Mouse (Mus musculus): ENCODE measurements around the gene Acadvl.

Acadvl gene

DNA sequence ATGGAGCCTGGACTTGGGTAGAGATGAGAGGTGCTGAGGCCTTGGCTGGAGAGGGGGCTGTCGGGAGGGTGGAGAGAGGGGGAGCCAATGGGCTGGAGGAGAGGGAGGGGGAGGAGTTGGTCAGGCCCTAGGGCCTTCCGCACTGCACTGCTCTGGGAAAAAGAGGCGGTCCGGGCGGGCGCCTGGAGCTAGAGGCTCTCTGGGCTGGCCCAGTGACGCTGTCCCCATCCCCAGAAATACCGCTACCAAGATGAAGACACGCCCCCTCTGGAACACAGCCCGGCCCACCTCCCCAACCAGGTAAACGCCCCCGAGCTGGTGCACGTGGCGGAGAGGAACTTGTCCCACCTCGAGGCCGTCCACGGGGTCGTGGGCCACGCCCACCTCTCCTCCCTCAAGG lies 11.5 kb upstream of the Acadvl start:
- DNase-seq: peak; percentile 75

- DNase-seq: peak; percentile 48
These were observed 8.9 kb upstream of the Acadvl start for GRCm38 (mm10) chr11:70024151-70024514.

GRCm38 (mm10) chr11:70023481-70024150 lies 8.4 kb upstream of the Acadvl start:
- DNase-seq: peak; percentile 54

GRCm38 (mm10) chr11:70021264-70022132 lies 6.3 kb upstream of the Acadvl start:
- peak; percentile 98 for DNase-seq

GRCm38 (mm10) chr11:70020731-70021263 lies 5.6 kb upstream of the Acadvl start:
- peak; percentile 90 for DNase-seq

- peak; percentile 75 for DNase-seq
These were observed 4.9 kb upstream of the Acadvl start for GRCm38 (mm10) chr11:70020022-70020631.

- peak; percentile 70 for DNase-seq
These were observed 4.3 kb upstream of the Acadvl start for GRCm38 (mm10) chr11:70019495-70020021.

GRCm38 (mm10) chr11:70018131-70018990 lies 3.1 kb upstream of the Acadvl start:
- peak; percentile 81 for DNase-seq

- DNase-seq: peak; percentile 69
These were observed 2.1 kb upstream of the Acadvl start for GRCm38 (mm10) chr11:70017199-70017767.

DNA sequence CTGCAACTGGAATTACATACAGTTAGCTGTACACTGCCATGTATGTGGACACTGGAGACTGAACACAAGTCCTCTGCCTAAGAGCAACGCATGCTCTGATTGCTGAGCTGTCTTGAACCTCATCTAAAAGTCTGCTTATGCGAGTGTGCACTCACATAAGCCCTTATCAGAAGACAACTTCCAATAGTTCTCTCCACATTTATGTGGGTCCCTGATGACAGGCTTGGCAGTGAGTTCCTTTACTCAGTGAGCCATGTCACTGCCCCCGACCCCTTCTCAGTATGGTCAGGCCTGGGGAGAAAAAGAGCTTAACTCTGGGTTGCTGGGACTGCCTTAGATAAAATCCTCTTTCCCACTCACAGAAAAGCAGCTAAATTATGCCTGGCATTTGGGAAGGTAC lies 1.5 kb upstream of the Acadvl start, which contains the start of gene Dlg4:
Gene Dlg4 (plus strand): TSS at position 274 of the 400 bp plus-strand sequence.
- peak; percentile 55 for DNase-seq

GRCm38 (mm10) chr11:70016177-70016576 lies 966 bp upstream of the Acadvl start:
- DNase-seq: peak; percentile 53

DNA sequence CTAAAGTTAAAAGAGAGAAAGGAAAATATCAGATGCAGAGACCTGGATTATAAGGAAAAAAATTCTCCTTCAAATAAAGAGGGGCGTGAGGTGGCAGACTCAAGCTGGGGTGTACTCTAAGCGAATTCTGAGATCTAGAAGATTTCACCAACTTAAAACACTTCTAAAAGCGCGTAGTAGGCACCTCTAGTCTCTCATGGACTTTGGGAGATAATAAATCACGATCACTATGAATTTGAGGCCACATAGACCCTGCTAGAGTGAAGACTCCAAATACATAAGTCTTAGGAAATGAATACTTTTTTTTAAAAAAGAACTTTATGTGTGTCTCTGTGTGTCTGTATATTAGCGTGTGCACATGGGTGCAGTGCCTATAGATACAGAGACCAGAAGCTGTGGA lies 466 bp upstream of the Acadvl start:
- DNase-seq: no peak

GRCm38 (mm10) chr11:70014051-70014450 lies 1.2 kb downstream of the Acadvl start:
- DNase-seq: no peak

GRCm38 (mm10) chr11:70013408-70013807 lies 1.8 kb downstream of the Acadvl start:
- no peak for DNase-seq

DNA sequence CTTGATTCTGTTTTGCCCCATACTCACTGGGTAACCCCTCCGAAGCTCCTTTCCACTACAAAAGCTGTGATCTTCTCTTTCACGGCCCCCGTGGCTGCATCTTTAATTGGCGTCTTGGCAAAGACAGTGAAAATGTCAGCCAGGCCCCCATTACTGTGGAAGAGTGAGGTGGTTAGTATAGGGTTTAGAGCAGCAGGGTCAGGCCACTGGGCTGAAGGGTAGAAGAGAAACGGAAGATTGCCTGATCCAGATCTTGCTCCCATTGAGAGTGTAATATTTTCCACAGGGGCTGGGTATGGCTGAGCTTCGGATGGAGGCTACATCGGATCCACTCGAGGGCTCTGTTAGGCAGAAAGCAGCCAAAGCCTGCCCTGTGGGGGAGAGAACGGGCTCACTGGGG lies 2.3 kb downstream of the Acadvl start:
- no peak for DNase-seq

DNA sequence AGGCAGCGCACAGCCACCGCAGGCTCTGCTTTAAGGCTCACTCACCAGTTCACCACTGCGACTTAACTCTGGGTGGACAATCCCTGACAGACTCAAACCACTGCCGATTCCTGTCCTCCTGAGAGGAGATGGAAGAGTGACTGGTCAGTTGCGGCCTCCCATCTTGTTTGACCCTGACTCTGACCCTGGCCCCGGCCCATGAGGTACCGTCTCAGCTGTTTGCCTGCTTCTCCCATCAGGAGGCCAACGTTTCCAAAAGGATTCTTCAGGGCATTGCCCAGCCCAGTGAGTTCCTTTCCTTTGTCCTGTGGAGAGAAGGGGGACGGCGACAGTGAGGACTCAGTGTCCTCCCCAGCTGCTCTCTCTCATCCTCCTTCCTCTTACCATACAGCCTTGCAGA lies 4.2 kb downstream of the Acadvl start:
- DNase-seq: no peak

DNA sequence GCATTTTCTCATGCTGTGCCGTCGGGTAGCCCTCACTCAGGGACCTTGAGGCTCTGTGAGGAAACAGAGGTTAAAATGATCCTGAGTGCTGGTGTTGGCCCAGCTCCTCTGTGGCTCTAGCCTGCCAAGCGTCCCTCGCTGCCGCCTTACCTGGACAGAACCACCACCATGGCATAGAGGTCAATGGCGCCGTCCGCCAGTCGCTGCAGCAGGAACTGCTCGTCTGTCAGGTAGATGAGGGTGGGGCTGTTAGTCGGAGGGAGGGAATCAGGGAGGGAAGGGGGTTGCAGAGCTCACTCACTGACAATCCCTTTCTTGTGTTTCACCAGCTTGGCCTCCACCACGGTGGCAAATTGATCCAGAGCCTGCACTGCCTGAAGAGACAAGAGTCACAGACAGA lies 4.7 kb downstream of the Acadvl start:
- DNase-seq: no peak

DNA sequence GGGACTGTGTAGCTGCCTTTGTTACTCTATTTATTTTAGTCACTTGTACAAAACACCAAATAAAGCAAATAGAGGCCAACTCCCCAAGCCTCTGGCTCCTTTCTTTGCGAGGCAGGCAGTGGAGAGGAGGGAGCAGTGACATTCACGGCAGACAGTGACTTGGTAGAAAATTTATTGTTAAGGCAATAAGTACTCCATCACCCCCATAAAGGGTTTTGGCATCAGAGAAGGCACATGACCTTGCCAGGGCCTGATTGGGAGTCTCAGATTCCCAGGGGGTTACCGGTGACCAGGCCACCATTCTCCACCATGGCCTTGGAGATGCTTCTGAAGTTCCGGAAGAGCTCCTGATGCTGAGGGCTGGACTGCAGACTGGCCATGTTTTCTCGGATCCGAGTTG lies 5.2 kb downstream of the Acadvl start:
- DNase-seq: no peak

DNA sequence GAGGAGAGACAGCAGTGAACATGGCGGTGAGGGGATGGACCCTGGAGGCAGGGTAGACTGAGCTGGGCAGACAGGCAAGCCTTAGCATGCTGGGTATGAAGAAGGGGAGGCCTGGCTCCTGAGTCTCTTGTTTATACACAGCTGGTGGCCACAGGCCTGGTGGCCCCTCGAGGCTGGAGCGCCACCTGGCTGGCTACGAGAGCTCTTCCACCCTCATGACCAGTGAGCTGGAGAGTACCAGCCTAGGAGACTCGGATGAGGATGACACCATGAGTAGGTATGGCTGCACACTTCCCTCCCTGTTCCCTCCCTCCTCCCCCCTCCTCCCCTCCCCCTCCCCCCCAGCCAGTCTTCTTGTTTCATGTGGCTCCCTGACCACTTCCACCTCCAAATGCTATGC lies 9.7 kb downstream of the Acadvl start:
- DNase-seq: no peak

GRCm38 (mm10) chr11:70002471-70002870 lies 12.7 kb downstream of the Acadvl start:
- no peak for DNase-seq

GRCm38 (mm10) chr11:70001865-70002264 lies 13.3 kb downstream of the Acadvl start:
- DNase-seq: no peak

DNA sequence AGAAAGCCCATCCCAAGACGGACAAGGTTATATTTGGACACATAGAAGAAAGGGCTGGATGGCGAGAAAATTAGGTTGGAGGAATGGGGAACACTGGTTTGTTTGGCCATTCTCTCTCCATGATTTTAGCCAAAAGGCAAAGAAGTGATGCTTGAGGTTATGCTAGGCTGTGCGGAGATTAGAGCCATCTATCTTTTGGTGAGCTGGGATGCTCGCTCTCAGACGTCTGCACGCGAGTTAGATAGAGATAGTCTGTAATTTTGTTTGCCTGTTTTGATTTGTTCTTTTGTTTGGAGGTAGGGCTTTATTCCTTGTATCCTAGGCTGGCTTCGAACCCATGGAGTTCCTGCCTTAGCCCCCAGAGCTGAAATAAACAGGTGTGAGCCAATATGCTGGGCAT lies 14.1 kb downstream of the Acadvl start:
- no peak for DNase-seq

All from cerebellum, adult 9-10 months (tissue).